Mouse (Mus musculus): ENCODE data around the gene Pacs2. TPM values are rescaled to one million over a fixed set of nuclear protein-coding genes. Genes with fewer than 3 reads are reported as not detected.
A peak's percentile ranks its signal among the peaks of the same experiment; 100 is the strongest.

Gene Pacs2
- polyA plus RNA-seq, 1 experiment from 2014 or later = 22.6 TPM

DNA sequence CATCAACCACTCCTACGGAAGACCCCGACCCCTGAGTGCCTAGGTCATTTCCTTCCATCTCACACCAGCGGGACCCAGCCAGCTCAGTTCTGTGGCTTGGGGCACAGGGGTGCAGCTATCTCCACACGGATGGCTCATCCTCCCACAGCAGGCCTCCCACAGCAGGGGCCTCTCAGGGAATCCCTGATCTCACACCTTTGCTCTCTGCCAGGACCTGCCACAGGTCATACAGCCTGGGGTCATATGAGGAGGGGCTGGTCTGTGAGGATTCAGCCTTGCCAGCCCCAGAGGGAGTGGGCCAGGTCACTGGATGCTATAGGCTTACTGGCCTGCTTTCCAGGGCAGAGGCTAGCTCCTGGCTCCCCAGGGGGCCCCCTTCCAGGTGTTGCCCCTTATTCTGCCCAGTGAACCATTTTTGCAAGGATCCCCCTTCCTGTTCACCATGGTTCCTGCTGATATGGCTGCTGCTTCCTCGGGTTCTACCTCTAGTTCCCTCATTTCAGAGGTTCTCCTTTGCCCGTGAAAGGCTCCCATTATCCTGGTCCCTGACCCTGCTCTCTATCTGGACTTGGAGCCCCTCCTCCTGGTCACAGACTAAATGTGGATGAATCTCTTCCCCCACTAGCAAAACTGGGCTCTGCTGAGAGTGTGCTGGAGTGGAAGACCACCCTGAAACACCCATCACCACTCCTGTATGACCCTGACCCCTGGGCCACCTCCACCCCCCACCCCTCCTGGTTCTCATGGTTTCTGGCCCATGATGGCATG lies 85.3 kb downstream of the Pacs2 start:
- WGBS = 30% methylated on average over 6 of the region's 6 CpGs
- ATAC-seq (replicated peaks) = no peak
- peaks cover 41% of the 10 kb centered on the region for H3K4me1 ChIP-seq
- H3K36me3 ChIP-seq = no peaks in the 10 kb centered on the region
- peak overlapping the region; percentile 100 for H3K9ac ChIP-seq (replicated peaks)
- H3K27ac ChIP-seq (replicated peaks) = no peak overlapping the region; the same call in 1 of the 2 replicates
- H3K4me2 ChIP-seq (replicated peaks) = peak overlapping the region; percentile 92
- H3K27me3 ChIP-seq = no peaks in the 10 kb centered on the region
- peak overlapping the region; percentile 98 for H3K4me3 ChIP-seq
- no peaks in the 10 kb centered on the region for H3K9me3 ChIP-seq

DNA sequence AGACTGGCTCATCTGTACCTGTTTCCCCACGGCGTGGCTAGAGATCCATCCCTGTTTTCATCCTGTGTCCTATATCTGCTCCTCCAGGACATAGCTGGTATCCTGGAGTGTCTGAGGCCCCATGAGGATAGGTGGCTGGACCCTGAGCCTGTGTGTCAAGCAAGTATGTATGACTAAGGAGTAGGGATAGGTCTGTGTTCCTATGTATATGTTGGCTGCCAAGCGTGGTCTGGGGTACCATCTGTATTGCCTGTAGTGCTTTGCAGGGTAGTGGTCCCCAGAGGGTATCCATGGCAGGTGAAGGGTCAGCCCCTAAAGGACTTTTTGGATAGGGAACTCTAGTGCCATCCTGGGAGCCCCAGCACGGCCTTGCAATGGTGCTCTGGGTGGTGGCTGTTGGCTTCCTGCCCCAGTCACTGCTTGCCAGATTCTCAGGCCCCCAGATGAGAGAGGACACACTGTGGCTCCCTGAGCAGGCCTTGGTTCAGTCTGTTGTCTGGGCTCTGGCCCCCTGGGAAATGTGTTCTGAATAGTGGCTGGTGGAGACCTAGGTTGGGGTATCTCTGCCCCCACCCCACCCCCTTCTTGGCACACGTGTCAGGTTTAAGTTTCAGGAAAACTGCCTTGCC lies 86.3 kb downstream of the Pacs2 start:
- H3K9ac ChIP-seq (replicated peaks) = no peak overlapping the region
- no peak overlapping the region for H3K4me2 ChIP-seq (replicated peaks)
- ATAC-seq (replicated peaks) = no peak
- no peaks in the 10 kb centered on the region for H3K36me3 ChIP-seq
- H3K27ac ChIP-seq (replicated peaks) = no peak overlapping the region; the same call in 1 of the 2 replicates
- H3K4me1 ChIP-seq = peaks cover 41% of the 10 kb centered on the region
- 71% methylated on average over 5 of the region's 5 CpGs for WGBS
- no peaks in the 10 kb centered on the region for H3K27me3 ChIP-seq
- no peaks in the 10 kb centered on the region for H3K9me3 ChIP-seq
- no peak overlapping the region for H3K4me3 ChIP-seq

DNA sequence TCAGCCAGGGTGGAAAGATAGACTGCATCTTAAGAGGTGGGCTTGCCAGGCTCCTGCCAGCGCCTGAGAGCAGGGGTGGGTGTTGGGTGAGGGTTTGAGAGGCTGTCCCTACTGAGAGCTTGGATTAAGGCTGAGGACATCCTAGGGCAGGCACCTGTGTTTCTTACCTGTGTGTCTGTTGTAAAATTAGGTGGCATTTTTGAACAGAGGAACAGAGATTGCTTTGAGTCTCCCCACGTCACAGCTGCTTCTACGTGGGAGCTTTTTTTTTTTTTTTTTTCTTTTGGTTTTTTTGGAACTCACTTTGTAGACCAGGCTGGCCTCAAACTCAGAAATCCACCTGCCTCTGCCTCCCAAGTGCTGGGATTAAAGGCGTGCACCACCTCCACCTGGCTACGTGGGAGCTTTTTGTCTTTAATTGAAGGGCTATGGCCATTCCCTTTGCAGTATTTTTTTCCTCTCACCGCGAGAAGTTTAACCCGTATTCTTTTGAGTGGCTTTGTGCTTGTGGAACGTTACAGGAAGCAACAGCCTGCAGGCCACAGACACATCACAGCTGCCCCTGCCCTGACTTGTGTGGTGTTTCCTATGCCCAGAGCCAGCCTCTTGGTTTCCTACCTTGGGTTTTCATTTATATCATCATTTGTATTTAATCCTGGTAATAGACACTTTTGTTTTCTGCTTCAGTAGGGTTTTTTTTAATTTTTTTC lies 87.1 kb downstream of the Pacs2 start:
- H3K9me3 ChIP-seq = no peaks in the 10 kb centered on the region
- peaks cover 41% of the 10 kb centered on the region for H3K4me1 ChIP-seq
- H3K36me3 ChIP-seq = no peaks in the 10 kb centered on the region
- ATAC-seq (replicated peaks) = no peak
- no peak overlapping the region for H3K27ac ChIP-seq (replicated peaks)
- H3K4me2 ChIP-seq (replicated peaks) = no peak overlapping the region
- H3K27me3 ChIP-seq = no peaks in the 10 kb centered on the region
- no peak overlapping the region for H3K9ac ChIP-seq (replicated peaks)
- 77% methylated on average over 9 of the region's 9 CpGs for WGBS
- no peak overlapping the region for H3K4me3 ChIP-seq

DNA sequence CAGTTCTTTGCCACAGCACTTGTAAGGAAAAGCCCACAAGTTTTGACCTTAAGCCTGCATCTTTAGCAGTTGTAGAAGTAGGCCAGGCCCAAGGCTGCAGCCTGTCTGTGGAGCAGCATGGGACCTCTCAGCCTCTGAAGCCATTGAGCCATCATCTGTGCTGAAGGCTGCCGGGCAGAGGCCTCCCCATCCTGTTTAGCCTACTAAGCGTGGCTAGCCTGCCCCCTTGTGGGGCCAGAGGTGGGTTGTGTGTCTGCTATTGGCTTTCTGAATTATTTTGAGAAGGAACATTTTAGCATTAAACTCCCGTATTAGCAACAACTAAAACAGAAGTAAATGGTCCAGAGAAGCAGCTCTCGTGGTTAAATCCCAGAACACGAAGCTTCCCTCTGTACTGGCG lies 88.2 kb downstream of the Pacs2 start:
- Histone ChIP-seq H3K9me3 (no peaks in the 10 kb centered on the region), H3K9ac (replicated peaks) (no peak overlapping the region), H3K4me1 (peaks cover 35% of the 10 kb centered on the region), H3K4me3 (no peak overlapping the region), H3K27ac (replicated peaks) (no peak overlapping the region), H3K4me2 (replicated peaks) (no peak overlapping the region), H3K36me3 (no peaks in the 10 kb centered on the region), H3K27me3 (no peaks in the 10 kb centered on the region)
- 60% methylated on average over 6 of the region's 6 CpGs for WGBS
- 0 out of 2 replicates have a peak, but pooled peaks have one; percentile 27 for ATAC-seq (replicated peaks)

DNA sequence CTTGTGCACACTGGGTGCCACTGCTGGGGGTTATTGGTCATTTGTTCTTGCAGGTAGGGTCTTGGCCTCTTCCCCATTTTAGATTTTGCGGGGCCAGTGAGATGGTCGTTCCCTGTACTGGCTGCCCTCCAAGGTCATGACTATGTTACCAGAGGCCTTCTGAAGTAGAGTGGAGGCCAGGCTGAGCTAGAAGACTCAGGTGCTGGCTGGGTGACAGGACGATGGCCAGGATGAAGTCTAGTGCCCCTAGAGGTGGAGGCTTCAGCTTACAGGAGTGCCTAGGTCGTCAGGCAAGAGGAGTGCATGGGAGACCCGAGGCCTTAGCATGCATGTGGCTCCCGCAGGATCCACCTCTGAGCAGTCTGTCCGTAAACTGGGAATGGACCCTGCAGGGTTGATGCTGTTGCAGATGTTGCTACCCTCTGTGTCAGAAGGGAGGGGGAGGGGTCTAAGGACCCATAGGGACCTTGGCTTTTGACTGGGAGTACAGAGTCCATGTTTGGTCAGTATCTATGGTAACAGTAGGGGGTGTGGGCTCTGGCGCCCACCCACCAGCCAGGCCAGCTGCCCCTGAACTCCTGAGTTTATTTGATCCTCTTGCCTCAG lies 89.6 kb downstream of the Pacs2 start:
- Histone ChIP-seq H3K4me2 (replicated peaks) (no peak overlapping the region), H3K27me3 (no peaks in the 10 kb centered on the region), H3K9me3 (no peaks in the 10 kb centered on the region), H3K27ac (replicated peaks) (no peak overlapping the region), H3K36me3 (no peaks in the 10 kb centered on the region), H3K4me1 (peaks cover 28% of the 10 kb centered on the region), H3K9ac (replicated peaks) (no peak overlapping the region), H3K4me3 (no peak overlapping the region)
- ATAC-seq (replicated peaks) = no peak
- 88% methylated on average over 8 of the region's 8 CpGs for WGBS

DNA sequence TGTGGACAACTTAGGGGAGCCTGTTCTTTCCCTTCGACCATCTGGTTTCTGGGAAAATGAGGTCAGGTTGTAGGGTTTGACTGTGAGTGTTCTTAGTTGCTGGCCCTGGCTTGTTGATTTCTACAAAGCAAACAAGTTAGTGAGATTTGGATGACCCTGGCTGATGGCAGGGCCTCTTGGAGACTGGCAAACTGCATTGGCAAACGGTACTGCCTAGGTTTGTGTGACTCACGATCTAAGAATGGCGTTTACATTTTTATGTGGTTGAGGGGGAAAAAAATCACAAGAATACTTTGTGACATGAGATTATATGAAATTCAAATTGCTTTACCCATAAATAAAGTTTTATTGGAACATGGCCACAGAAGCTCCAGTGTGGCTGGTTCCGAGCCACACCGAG lies 92.1 kb downstream of the Pacs2 start:
- no peaks in the 10 kb centered on the region for H3K36me3 ChIP-seq
- 93% methylated on average over 6 of the region's 6 CpGs for WGBS
- no peaks in the 10 kb centered on the region for H3K27me3 ChIP-seq
- H3K9me3 ChIP-seq = no peaks in the 10 kb centered on the region
- no peak overlapping the region for H3K9ac ChIP-seq (replicated peaks)
- H3K27ac ChIP-seq (replicated peaks) = no peak overlapping the region
- H3K4me3 ChIP-seq = no peak overlapping the region
- no peak overlapping the region for H3K4me2 ChIP-seq (replicated peaks)
- no peak for ATAC-seq (replicated peaks)
- H3K4me1 ChIP-seq = peaks cover 5% of the 10 kb centered on the region; the same call in 1 of the 2 replicates

DNA sequence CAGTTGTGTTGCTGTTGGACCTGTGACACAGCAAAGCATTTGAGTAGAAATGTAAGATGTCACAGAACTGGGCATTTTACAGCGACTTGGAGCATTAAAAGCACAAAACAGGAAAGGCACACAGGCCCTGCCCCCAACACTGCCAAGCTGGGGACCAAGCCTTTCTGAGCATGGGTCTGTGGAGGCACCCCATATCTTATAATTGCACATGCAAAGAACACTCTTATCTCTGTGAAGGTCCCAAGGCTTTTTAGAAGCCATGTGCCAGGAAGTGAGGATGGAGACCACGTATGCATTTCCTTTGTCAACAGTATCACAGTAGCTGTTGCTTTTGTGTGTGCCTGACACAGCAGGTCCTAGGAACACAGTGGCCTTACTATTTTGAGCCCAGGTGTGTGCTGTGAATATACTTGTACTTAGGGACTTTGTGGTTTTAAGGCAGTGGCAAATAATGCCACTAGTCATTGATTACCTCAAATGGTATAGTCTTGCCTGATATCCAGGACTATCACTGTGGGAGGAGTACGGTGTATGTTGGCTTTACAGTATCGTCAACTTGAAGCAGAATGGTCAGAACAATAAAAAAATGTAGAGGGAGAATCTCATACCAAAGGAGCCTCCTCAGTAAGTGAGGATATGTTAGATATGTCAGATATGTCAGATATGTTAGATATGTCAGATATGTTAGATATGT lies 93.3 kb downstream of the Pacs2 start:
- no peak overlapping the region for H3K27ac ChIP-seq (replicated peaks)
- 86% methylated on average over 4 of the region's 4 CpGs for WGBS
- H3K9ac ChIP-seq (replicated peaks) = no peak overlapping the region
- H3K4me2 ChIP-seq (replicated peaks) = no peak overlapping the region
- no peaks in the 10 kb centered on the region for H3K27me3 ChIP-seq
- no peaks in the 10 kb centered on the region for H3K4me1 ChIP-seq
- H3K36me3 ChIP-seq = peaks cover 6% of the 10 kb centered on the region; the same call in 1 of the 2 replicates
- no peaks in the 10 kb centered on the region for H3K9me3 ChIP-seq
- ATAC-seq (replicated peaks) = no peak
- H3K4me3 ChIP-seq = no peak overlapping the region

DNA sequence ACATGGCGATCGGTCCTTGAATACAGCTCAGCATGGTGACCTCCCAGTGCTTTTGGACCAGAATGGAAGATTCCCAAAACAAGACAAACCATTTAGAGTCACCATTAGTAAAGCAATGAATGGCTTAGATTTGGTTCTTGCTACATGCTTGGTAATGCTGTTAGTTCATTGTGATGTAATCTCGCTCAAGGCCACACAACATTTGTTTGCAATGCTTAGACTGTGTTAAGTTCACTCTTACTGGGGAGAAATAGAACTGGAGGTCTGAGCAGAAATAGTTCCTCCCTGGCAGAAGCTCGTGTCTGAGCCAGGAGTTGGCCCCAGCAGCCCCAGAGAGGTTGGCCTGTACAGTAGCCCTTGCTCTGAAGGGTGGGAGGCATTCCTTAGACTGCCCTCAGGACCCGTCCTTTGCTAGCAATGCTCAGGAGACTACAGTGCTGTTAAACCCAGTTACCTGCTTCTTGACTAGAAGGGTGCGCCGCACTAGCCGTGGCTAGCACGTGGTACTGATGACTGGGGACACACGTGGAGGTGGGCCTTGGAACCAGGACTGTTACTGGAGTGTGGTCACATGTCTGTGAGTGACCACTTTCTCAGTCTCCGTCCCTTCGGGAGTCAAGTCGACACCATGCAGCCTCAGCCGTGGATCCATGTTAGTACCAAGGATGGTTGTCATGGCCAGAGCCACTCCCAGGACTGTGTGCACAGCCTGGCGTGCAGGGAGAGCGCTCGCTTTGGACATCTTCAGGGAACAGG lies 94.4 kb downstream of the Pacs2 start:
- WGBS = 86% methylated on average over 17 of the region's 17 CpGs
- Histone ChIP-seq H3K27ac (replicated peaks) (no peak overlapping the region), H3K4me1 (no peaks in the 10 kb centered on the region), H3K36me3 (peaks cover 12% of the 10 kb centered on the region), H3K9me3 (no peaks in the 10 kb centered on the region), H3K9ac (replicated peaks) (no peak overlapping the region), H3K27me3 (no peaks in the 10 kb centered on the region), H3K4me2 (replicated peaks) (no peak overlapping the region), H3K4me3 (no peak overlapping the region)
- ATAC-seq (replicated peaks) = no peak

DNA sequence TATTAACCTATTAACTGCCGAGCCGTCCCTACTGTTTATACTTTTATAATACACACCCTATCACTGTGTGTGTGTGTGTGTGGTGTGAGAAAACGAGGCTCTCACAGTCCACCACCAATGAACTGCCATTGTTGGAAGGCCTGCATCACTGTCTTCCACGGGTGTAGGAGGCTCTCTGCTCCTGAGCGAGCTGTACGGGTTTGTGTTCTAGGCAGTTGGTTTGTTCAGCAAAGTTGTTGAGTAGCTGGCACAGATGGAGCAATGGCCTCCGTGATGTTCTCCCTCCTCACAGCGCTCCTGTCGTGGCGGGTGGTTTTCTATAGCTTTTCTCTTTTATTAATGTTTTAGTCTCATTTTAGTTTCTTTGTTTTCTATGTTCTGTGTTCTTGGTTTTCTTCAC lies 95.5 kb downstream of the Pacs2 start:
- Histone ChIP-seq H3K4me3 (no peak overlapping the region), H3K4me1 (no peaks in the 10 kb centered on the region), H3K36me3 (peaks cover 21% of the 10 kb centered on the region), H3K4me2 (replicated peaks) (no peak overlapping the region), H3K9ac (replicated peaks) (no peak overlapping the region), H3K27ac (replicated peaks) (no peak overlapping the region), H3K9me3 (no peaks in the 10 kb centered on the region), H3K27me3 (no peaks in the 10 kb centered on the region)
- ATAC-seq (replicated peaks) = 0 out of 2 replicates have a peak, but pooled peaks have one; percentile 20
- 78% methylated on average over 10 of the region's 10 CpGs for WGBS

DNA sequence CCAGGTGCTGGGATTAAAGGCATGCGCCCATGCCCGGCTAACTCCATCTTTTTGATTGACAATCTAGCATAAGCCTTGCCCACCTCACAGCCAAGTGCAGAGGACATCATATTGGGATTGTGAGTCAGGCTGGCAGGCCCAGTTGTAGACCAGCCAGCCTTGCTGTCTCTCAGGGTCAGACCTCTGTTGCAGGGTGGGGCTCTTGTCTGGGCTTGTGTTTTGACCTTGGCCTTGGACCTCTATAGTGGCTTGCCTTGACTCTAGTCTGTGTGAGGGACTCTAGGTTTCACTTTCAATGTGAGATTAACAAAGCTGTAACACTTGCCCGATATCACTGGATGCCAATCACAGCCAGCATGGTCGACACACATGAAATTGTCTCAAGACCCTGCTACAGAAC lies 99.8 kb downstream of the Pacs2 start:
- Histone ChIP-seq H3K4me2 (replicated peaks) (no peak overlapping the region), H3K4me3 (no peak overlapping the region), H3K36me3 (peaks cover 45% of the 10 kb centered on the region), H3K9ac (replicated peaks) (no peak overlapping the region), H3K27me3 (no peaks in the 10 kb centered on the region), H3K27ac (replicated peaks) (no peak overlapping the region), H3K9me3 (no peaks in the 10 kb centered on the region), H3K4me1 (no peaks in the 10 kb centered on the region)
- no peak for ATAC-seq (replicated peaks)
- WGBS = 89% methylated on average over 4 of the region's 4 CpGs

DNA sequence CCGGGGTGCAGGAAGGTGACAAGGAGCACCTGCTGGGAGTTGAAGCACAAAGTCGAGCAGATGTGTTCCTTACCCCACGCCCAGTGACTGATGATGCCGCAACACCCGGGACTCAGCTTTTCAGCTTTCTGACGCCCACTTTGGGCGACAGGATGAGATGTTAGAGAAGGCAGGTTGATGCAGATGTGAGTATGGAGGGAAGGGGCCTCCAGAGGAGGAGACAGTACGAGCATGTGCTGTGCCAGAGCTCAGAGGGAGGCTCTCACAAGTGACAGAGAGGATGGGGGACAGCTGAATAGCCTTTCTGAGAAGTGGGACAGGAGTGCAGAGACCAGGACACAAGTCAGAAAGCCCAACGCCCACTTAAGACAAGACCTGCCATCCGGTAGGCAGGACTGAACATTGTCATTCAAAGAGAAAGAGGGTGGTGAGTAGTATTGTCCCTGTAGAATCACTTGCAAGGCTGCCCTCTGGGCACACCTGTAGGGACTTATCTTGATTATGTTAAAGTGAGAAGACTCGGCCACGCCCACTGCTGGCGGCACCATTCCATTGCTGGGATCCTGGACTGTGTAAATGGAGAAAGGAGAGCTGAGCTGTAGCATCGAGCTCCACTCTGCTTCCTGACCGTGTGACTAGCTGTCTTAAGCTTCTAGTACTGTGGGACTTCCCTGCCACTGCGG lies 100.7 kb downstream of the Pacs2 start:
- no peak for ATAC-seq (replicated peaks)
- no peak overlapping the region for H3K4me2 ChIP-seq (replicated peaks)
- H3K27me3 ChIP-seq = no peaks in the 10 kb centered on the region
- H3K27ac ChIP-seq (replicated peaks) = no peak overlapping the region
- WGBS = 86% methylated on average over 16 of the region's 16 CpGs
- H3K9ac ChIP-seq (replicated peaks) = no peak overlapping the region
- no peaks in the 10 kb centered on the region for H3K4me1 ChIP-seq
- H3K9me3 ChIP-seq = no peaks in the 10 kb centered on the region
- peaks cover 45% of the 10 kb centered on the region for H3K36me3 ChIP-seq
- no peak overlapping the region for H3K4me3 ChIP-seq
